Mouse (Mus musculus) E14TG2a.4 (cell line): Measurements from ENCODE around the gene Myo3b.

ENCODE experiments used
- H3K27me3 ChIP-seq: 2 replicates; pipeline ENCODE4 v1.6.1; 2014; ENCODE audit warnings: low read length, control low read depth; ENCODE audit not compliant: insufficient read depth
- H3K36me3 ChIP-seq: 2 replicates; pipeline ENCODE4 v1.6.1; 2014; ENCODE audit warnings: low read length, control low read depth; ENCODE audit not compliant: insufficient read depth
- H3K4me1 ChIP-seq: replicated peaks from 2 replicates; pipeline ENCODE4 v1.6.1; 2014; ENCODE audit warnings: low read depth, low read length, control low read depth
- H3K4me3 ChIP-seq: replicated peaks from 2 replicates; pipeline ENCODE4 v1.5.1; 2014; ENCODE audit warnings: mild to moderate bottlenecking, low read length
- H3K9me3 ChIP-seq: 2 replicates; pipeline ENCODE4 v1.6.1; 2014; ENCODE audit warnings: low read length, control low read depth
- CTCF ChIP-seq: conservative IDR thresholded peaks from 2 replicates; pipeline ENCODE4 v1.5.1; 2014; ENCODE audit warnings: low read length
- NANOG ChIP-seq: IDR thresholded peaks from 2 replicates; pipeline ENCODE4 v1.6.1; 2014; ENCODE audit warnings: borderline replicate concordance, low read length, mixed read lengths
- POU5F1 ChIP-seq: IDR thresholded peaks from 2 replicates; pipeline ENCODE4 v1.6.1; 2014; ENCODE audit warnings: low read length, borderline replicate concordance

Gene Myo3b

GRCm38 (mm10) chr2:70315125-70315524 lies 276.2 kb downstream of the Myo3b start:
- Histone ChIP-seq H3K36me3 (peaks cover 15% of the 10 kb centered on the region; the same call in 1 of the 2 replicates), H3K4me1 (peaks cover 40% of the 10 kb centered on the region), H3K4me3 (no peak overlapping the region), H3K9me3 (no peaks in the 10 kb centered on the region), H3K27me3 (peaks cover 9% of the 10 kb centered on the region; the same call in 1 of the 2 replicates)
- TF ChIP-seq NANOG (no peak), POU5F1 (no peak), CTCF (no peak)

- peaks cover 9% of the 10 kb centered on the region; the same call in 1 of the 2 replicates for H3K27me3 ChIP-seq
- H3K4me3 ChIP-seq, result no peak overlapping the region
- peaks cover 15% of the 10 kb centered on the region; the same call in 1 of the 2 replicates for H3K36me3 ChIP-seq
- TF ChIP-seq NANOG, result no peak
- no peak for TF ChIP-seq CTCF
- no peak for TF ChIP-seq POU5F1
- peaks cover 40% of the 10 kb centered on the region for H3K4me1 ChIP-seq
- H3K9me3 ChIP-seq, result no peaks in the 10 kb centered on the region
Measured at GRCm38 (mm10) chr2:70315734-70316133, 276.8 kb downstream of the Myo3b start.

DNA sequence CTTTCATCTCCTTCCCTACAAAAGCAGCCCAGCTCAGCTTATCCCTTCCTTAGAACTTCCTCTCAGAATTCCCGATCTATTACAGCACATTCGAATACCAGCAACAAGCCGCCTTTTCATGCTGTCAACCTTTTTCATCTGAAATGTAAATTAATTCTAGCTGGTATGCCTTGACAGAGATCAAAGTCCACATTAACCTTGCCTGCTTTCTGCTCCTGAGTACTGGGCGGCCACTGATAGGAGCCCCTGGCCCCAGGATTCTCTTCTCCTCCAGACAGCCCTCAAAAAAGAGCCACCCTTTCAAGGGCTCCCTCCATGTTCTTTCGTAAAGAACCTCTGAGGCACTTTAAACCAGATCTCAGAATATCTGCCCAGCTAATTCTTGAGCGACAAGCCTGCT lies 278.9 kb downstream of the Myo3b start:
- no peak overlapping the region for H3K4me3 ChIP-seq
- peaks cover 15% of the 10 kb centered on the region; the same call in 1 of the 2 replicates for H3K36me3 ChIP-seq
- H3K27me3 ChIP-seq, result peaks cover 9% of the 10 kb centered on the region; the same call in 1 of the 2 replicates
- H3K9me3 ChIP-seq, result no peaks in the 10 kb centered on the region
- TF ChIP-seq CTCF, result no peak
- no peak for TF ChIP-seq NANOG
- no peak for TF ChIP-seq POU5F1
- H3K4me1 ChIP-seq, result peaks cover 50% of the 10 kb centered on the region

- no peak for TF ChIP-seq NANOG
- TF ChIP-seq POU5F1, result no peak
- no peak for TF ChIP-seq CTCF
- H3K4me1 ChIP-seq, result peaks cover 50% of the 10 kb centered on the region
- H3K9me3 ChIP-seq, result no peaks in the 10 kb centered on the region
- H3K36me3 ChIP-seq, result peaks cover 14% of the 10 kb centered on the region; the same call in 1 of the 2 replicates
- H3K4me3 ChIP-seq, result no peak overlapping the region
- peaks cover 9% of the 10 kb centered on the region; the same call in 1 of the 2 replicates for H3K27me3 ChIP-seq
Measured at GRCm38 (mm10) chr2:70318861-70319555, 280.1 kb downstream of the Myo3b start.

- H3K36me3 ChIP-seq, result no peaks in the 10 kb centered on the region
- no peaks in the 10 kb centered on the region for H3K9me3 ChIP-seq
- H3K4me1 ChIP-seq, result peaks cover 34% of the 10 kb centered on the region
- H3K4me3 ChIP-seq, result no peak overlapping the region
- TF ChIP-seq POU5F1 (no peak), CTCF (no peak), NANOG (no peak)
- no peaks in the 10 kb centered on the region for H3K27me3 ChIP-seq
Measured at GRCm38 (mm10) chr2:70322767-70323166, 283.8 kb downstream of the Myo3b start.

GRCm38 (mm10) chr2:70327602-70328001 lies 288.7 kb downstream of the Myo3b start:
- Histone ChIP-seq H3K36me3 (peaks cover 11% of the 10 kb centered on the region), H3K27me3 (no peaks in the 10 kb centered on the region), H3K4me3 (no peak overlapping the region), H3K4me1 (peaks cover 8% of the 10 kb centered on the region), H3K9me3 (peaks cover 8% of the 10 kb centered on the region)
- no peak for TF ChIP-seq CTCF
- TF ChIP-seq NANOG, result no peak
- no peak for TF ChIP-seq POU5F1

DNA sequence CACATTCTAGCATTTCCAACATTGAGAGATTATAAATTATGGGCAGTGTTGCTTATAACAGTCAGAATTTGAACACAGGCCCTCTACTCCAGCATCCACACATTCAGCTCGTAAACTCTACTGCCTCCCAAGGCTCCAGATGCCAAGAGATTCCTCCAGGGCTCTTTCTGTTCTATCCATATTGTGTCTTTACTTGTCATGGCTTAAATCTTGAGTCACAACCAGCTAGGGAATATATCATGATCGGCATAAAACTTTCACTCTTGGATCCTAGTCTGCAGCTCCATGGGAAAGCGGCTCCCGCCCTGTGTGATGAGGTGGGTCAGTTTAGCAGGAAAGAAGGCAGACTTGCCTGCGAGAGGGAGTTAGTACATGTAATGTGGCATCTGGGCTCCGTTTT lies 294.0 kb downstream of the Myo3b start:
- peaks cover 18% of the 10 kb centered on the region for H3K4me1 ChIP-seq

DNA sequence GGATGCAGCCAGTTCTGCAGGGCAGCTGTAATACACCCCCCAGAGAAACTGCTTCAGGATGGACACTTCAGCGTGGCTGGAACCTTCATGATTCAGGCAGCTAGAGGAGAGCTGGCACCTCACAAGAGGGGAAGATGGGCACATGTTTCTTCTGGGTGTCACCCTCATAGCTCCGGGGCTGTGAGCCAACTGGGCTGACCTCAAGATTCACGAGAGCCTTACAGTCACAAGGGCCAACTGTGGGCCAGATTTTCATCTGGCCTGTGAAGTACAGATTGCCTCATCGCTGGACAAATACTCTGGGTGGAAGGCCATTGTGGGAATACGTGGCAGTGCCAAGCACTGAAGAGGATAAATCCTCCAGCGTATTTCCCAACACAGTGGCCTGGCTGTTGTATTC lies 294.6 kb downstream of the Myo3b start:
- Histone ChIP-seq H3K4me3 (no peak overlapping the region), H3K36me3 (peaks cover 11% of the 10 kb centered on the region), H3K27me3 (peaks cover 6% of the 10 kb centered on the region; the same call in 1 of the 2 replicates), H3K9me3 (peaks cover 8% of the 10 kb centered on the region), H3K4me1 (peaks cover 21% of the 10 kb centered on the region)
- TF ChIP-seq NANOG, result no peak
- no peak for TF ChIP-seq CTCF
- TF ChIP-seq POU5F1, result no peak

More for the DNA sequence above, 294.0 kb downstream of the Myo3b start:
- Histone ChIP-seq H3K36me3 (peaks cover 11% of the 10 kb centered on the region), H3K9me3 (peaks cover 8% of the 10 kb centered on the region), H3K27me3 (peaks cover 6% of the 10 kb centered on the region; the same call in 1 of the 2 replicates), H3K4me3 (no peak overlapping the region)
- no peak for TF ChIP-seq NANOG
- no peak for TF ChIP-seq CTCF
- no peak for TF ChIP-seq POU5F1

GRCm38 (mm10) chr2:70336551-70336950 lies 297.6 kb downstream of the Myo3b start:
- H3K4me1 ChIP-seq, result peaks cover 46% of the 10 kb centered on the region
- H3K9me3 ChIP-seq, result peaks cover 5% of the 10 kb centered on the region
- peaks cover 5% of the 10 kb centered on the region for H3K36me3 ChIP-seq
- peaks cover 6% of the 10 kb centered on the region; the same call in 1 of the 2 replicates for H3K27me3 ChIP-seq
- no peak overlapping the region for H3K4me3 ChIP-seq
- TF ChIP-seq CTCF, result no peak
- TF ChIP-seq NANOG, result no peak
- no peak for TF ChIP-seq POU5F1
